Mouse (Mus musculus): ENCODE measurements around the gene Atp5g1.

The Atp5g1 gene

DNA sequence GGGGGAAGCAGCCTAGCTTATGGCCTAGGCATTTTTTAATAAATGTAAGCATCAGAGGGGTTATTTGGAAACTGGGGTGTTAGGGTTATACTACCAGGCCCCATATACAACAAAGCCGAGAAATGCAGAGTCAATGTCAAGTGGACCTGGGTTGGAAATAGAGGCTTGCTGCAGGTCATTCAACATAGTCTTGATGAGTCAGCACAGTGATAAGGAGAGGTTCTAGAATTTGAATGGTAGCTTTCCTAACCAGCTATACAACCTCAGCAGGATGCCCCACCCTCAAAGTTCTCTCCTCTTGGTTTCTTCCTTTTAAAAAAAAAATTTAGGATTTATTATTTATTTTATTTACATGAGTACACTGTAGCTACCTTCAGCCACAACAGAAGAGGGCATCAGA lies 4.5 kb downstream of the Atp5g1 start:
- DNase-seq: no peak

DNA sequence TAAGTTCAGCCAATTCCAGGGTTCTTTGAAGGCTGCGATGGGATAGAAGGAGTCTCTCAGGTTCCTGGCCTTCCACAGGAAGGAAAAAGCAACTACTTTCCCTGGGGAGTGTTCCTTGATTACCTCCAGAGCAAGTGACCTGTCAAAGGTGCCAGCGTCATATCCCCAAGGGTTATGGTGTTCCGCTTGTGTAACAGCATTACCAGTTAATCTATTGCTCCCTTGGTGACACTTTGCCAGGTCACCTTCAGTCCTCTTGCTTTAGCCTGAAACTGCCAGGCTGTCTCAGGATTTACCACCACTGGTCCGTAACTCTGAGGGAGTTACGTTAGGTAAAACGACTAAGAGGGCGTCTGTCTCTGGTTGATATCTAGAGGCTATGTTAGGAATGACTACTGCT lies 5.1 kb downstream of the Atp5g1 start:
- no peak for DNase-seq

DNA sequence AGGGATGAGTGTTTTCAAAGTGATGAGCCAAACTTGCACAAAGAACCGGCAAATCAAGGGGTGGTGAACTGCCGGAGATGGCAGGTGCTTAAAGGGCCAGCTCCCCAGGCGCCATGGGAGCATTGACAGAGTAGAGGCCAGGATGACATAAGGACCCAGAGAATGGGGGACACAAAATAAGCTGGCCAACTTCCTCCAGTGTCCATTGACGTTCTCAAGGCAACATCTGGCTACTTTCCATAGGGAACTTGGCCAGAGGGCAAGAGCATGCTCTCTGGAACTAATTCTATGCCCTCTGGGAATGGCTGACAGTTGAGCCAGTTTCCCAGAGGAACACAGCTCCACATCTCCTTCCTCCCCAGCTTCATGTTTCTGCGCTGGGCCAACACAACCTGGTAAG lies 7.2 kb downstream of the Atp5g1 start:
- no peak for DNase-seq

DNA sequence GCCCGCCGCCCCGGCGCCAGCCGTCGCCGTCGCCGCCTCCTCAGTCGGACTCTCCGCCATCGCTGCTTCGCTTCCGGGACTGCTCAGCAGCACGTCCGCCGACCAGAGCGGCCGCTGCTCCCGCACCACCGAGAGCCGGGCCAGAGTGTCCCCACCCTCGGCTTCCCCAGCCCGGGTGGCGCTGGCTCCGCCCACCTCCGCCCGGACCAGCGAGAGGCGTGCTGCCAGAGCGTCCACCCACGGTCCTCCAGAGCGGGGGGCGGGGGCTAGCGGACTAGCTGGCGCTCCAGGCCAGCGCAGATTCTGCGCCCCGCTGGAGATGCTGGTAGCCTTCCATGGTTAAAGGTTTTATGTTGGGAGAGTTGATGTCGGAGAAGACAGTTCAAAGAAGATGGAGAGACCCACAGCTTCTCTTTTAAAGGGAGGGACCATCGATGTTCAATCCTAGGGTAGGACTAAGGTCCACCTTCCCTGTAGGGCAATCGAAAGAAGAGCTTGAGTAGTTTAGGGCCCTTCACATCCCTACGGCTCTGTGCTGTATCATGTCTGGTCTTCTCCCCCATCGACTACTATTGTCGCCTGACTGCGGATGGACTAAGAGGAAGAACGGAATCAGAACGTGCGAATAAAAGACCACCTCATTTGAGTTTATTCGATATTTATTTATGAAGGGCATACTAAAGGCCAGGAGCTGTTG lies 10.1 kb downstream of the Atp5g1 start, which contains the start of gene Ube2z:
Gene Ube2z, minus strand, starts transcription at position 174 of the 697 bp plus-strand sequence.
- peak; percentile 99 for DNase-seq

DNA sequence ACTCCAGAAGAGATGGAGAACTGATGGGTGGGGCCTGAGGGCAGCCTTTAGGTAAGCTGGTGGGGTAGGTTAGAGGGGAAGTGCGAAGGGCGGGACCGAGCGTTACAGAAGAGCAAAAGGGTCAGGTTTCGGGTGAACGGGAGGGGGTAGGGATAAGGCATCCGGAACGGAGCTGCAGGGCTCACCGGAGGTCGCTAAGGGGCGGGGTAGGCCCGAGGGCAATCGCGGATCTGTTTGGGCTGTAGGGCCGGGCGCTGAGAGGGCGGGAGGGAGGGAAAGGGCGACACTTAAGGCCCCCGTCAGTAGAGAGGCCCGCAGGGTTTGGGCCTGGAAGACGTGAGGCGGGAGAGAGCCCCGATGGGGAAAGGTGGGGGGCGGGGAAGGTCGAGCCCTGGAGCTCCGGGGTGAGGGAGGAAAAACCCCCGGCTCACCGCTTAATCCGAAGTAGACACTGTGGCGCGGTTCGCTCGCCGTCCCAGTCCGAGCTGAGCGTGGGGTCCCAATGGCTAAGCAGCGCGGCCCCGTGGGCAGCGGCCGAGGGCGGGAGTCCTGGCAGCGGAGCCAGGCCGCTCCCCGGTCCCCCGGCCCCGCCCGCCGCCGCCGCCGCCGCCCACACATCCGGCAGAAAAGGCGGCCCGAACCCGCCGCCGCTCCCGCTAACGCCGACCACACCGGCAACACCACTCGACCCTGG lies 10.8 kb downstream of the Atp5g1 start:
- peak; percentile 53 to 68 for DNase-seq

DNA sequence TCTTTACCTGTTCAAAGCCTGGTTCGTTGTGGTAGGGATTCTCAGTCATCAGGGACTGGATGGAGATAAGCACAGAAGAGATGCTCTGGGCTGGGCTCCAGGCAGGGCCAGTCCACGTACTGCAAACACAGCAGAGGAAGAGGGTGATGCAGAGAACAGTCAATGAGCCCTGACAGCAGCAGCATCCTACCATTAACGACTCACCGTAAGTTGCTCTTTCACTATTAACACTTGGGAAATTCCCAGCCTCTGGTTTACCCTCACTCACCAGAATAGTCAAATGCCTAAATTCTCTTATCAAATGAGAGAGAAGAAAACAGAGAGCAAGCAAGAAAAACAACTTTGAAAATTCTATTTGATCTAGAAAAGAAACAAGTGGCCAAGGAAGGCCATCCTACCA lies 17.2 kb downstream of the Atp5g1 start:
- DNase-seq: no peak

DNA sequence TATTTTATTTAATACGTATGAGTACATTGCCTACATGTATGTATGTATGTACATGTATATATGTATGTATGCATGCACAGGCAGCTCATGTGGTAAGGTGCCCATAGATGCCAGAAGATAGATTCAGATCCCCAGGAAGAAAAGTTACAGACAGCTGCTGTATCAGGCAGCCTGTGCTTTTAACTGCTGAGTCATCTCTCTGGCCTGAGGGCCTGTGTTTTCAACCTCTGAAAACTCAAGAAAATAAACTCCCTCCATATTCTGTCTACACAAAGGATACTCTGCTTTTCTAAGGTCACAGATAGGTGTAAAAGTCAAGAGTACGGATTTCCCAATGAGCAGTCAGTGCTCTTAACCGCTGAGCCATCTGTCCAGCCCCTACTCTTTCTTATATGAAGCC lies 24.6 kb downstream of the Atp5g1 start:
- DNase-seq: no peak

DNA sequence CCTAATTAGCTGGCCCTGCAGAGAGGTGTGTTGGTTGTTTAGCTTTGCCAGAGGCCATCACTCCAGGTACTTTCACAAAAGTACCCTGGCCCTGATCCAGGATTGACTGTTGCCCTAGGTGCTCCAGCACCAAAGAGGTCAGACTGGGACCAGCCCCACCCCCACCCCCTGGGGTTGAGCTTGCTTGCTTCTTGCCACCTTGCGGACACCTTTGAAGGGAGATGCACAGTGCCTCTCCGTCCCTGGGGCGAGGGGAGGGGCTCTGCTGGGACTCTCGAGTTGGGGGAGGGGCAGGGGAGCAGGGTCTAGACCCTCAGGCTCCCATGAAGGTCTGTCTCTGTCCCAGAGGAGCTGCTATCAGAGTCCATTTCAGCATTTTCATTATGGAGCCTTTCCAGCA lies 25.5 kb downstream of the Atp5g1 start:
- no peak for DNase-seq

DNA sequence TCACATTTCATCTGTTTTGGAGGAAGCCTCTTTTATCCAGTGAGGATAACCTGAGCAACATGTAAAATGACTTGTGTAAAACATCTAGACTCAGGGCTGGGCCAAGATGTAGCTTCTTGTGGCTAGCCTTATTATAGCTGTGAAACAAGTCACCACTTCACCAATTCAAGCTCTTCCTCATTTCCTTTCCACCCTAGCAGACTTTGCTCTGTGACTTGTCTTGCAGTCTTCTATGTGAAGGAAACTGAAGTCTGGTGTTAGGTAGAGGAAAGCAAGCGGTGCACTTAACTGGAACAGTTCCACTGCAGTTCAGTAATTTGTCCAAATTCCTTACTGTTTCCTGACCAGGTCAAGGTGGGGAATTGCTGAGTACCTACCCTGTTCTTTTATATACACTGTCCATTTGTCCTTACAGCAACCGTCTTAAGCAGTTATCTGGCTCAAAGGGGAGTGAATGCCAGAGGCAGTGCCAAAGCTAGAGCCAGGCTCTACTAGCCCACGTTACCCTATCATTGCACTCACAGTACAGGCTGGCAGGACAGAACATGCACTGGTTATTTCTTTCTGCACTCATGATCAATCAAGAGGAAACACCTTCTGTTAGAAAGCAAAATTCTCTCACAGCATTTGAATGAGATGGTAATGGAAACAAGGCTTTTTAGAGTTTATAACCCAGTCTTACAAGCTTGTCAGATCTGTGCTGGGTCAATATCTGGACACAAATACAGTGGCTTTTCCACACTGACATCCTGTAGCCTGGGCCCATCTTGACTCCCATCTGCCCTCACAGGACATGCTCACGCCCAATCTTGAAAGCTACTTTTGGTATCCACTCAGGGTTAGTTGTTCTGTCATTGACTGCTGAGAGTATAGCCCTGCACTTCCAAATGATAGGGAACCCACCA lies 27.7 kb downstream of the Atp5g1 start:
- DNase-seq: no peak

DNA sequence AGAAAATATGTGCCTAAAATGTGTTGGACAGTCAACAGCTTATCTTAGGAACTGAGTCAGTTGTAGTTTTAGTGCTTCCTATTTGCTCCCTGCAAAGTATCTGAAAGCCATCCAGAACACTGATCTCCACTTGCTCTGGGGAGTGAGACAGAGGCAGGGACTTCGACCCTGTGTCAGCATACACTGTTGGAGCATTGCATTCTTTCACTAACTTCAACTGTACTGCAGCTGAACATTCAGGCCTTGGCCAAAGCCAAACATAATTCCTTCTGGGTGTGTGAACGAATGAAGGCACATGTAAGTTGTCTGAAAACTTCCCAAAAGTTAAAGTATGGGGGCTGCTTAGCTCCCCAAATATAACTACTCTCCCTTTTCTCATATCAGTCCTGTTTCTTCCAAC lies 28.7 kb downstream of the Atp5g1 start:
- no peak for DNase-seq

DNA sequence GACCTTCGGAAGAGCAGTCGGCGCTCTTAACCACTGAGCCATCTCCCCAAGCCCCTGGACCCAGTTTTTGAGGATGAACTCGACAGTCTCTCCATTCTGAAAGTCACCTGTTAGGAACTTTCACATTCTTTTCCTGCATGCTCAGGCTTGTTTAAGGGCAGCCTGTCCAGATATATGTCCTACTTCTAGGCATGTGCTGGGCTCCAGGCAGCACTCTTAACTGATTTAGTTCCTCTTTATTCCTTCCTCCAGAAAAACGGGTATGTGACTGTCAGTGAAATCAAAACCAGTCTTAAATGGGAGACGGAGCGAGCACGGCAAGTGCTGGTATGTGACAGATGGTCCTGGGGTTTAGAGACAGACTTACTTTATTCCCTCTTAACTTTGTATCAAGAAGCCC lies 29.4 kb downstream of the Atp5g1 start:
- no peak for DNase-seq

DNA sequence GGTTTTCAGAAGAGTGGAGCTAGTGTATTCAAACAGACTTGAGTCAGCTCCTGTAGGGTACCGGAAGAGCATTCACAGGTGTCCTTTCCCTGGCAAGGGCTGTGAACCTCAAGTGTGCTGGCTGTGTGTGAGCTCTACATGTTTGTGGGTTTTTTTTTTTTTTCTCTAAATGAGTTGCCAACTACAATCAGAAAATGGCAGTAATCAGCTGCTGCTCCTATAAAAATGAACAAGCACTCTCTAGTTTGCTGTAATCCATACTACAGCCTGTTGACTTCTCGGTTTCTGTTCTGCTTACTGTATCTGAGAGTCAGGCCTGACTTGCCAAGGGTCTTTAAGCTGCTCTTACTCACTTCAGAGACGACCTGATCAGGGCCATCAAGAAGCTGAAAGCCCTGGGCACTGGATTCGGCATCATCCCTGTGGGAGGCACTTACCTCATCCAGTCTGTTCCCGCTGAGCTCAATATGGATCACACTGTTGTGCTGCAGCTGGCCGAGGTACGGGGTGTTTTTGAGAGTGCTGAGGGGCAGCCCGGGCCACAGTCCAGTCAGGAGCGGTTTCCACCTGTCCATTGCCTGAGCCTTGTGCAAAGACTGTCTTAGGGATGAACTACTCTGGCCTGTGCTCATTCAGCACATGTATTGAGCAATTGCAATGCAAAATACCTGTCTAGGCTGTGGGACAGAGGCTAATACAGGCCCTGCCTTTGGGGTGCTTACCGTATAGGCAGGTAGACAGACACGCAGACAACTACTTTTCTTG lies 30.5 kb downstream of the Atp5g1 start:
- no peak for DNase-seq

DNA sequence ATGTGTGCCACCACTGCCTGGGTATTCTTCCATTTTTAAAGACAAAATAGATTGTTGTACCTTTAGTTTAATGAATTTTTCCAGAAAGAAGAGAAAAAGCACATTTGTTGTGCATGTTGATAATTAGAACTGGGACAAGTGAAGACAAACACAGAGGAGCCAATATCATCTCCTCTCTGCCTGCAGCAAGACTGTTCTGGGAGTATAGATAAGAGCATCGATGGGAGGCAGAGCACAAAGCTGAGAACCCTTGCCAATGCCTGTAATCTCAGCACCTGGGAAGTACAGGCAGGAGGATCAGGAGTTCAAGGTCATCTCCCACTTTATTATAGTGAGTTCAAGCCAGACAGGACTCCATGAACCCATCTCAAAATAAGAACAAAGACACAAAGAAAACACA lies 36.9 kb downstream of the Atp5g1 start:
- no peak for DNase-seq

DNA sequence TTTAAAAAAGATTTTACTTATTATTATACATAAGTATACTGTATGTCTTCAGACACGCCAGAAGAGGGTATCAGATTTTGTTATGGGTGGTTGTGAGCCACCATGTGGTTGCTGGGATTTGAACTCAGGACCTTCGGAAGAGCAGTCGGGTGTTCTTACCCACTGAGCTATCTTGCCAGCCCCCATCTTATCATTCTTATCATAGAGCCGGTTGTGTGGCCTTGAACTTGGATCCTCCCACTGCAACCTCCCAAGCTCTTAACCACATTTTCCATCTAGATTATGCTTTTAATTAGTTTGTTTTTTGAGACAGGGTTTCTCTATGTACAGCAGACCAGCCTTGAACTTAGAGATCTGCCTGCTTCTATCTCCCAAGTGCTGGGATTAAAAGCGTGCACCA lies 38.0 kb downstream of the Atp5g1 start:
- no peak for DNase-seq

DNA sequence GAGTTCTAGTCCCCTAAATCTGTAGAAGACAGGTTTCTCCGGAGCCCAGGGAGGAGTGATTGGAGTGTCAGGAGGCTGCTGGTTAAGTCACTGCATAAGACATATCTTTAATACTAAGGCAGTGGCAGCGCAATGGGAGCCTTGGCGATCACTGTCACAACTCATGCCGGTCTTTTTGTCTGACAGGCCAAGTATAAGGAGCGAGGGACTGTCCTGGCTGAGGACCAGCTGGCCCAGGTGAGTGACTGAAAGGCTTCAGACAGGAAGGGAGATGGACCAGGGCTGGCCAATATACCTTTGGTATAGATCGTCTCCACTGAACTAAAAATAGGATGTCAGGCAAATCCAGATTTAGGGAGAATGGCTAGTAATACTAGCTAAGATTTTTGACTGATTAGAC lies 40.3 kb downstream of the Atp5g1 start:
- no peak for DNase-seq

DNA sequence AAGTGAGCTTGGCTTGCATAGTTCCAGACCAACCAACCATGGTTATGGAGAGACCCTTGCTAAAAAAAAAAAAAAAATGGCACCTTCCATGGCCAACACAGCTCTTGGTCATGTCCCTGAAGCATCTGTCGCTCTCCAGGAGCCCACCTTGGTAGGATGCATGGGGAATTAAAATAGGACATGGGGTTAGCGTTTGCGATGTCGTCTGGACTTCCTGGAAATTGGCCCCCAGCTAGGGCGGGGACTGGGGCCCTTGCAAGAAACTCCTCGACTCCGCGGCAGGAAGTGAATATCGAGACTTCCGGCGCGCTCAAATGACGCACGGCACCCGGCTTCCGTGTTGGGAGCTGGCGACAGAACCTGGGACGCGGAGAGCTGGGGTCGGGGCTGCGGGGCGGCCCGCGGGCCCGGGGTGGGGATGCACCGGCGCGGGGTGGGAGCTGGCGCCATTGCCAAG lies 40.8 kb downstream of the Atp5g1 start, which contains the start of gene Snf8:
Gene Snf8, plus strand, starts transcription at position 290 of the 457 bp plus-strand sequence.
- DNase-seq: peak; percentile 98 to 99

DNA sequence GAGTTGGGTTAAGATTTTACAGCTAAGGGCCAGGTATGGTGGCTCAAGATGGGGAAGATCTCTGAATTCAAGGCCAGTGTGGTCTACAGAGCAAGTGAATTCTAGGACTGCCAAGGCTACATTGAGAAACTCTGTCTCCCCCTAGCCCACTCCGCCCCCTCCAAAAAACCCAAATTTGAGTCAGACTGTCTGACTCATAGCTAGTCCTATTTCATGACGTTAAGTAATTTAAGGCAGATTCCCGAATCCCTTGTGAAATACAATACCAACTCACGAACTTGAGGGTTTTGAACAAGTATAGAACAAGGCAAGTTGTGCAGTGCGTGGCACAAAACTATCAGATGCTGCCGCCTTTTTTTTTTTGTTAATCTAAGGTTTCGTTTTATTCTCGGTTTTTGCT lies 41.4 kb downstream of the Atp5g1 start:
- DNase-seq: no peak

DNA sequence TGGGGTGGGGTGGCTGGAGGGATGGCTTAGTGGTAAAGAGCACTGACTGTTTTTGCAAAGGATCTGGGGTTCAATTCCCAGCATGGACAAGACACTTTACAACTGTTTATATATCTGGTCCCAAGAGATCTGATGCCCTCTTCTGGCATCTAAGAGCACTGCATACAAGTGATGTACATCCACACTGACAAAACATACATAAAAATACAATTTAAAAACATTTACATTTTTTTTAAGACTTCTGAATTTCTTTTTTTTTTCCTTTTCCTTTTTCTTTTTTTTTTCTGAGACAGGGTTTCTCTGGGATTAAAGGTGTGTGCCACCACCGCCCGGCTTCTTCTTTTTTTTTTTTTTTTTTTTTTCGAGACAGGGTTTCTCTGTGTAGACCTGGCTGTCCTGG lies 42.2 kb downstream of the Atp5g1 start:
- no peak for DNase-seq

DNA sequence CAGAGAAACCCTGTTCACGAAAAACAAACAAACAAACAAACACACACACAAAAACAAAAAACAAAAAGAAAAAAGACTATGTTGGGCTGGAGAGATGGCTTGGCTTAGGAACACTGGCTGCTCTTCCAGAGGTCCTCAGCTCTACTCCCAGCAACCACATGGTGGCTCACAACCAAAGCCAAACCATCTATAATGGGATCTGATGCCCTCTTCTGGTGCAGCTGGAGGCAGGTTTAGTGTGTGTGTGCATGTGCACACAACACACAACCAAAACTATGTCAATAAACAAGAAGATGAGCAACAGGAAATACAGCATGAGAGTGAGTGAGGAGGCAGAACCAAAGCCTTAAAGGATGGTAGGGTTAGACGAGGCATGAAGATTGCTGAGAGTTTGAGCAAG lies 43.8 kb downstream of the Atp5g1 start:
- no peak for DNase-seq

DNA sequence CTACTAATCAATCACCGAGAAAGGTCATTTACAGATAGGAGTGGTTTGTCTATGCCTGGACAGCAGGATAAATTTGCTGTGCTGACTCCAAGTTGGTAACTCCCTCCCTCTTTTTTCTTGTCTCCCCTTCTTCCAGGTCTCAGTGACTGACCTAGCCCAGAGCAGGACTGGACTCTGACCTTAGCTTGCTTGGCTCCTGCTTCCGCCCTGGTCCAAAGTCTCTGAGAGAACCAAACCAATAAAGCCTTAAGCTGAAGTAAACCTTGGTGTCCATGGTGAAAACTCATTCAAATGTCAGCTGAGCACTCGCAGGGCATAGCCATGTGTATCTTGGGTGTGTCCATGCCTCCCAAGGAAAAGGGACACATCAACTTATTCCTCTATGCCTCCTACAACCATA lies 44.9 kb downstream of the Atp5g1 start:
- DNase-seq: peak in 1 of 2 experiments; percentile 40

DNA sequence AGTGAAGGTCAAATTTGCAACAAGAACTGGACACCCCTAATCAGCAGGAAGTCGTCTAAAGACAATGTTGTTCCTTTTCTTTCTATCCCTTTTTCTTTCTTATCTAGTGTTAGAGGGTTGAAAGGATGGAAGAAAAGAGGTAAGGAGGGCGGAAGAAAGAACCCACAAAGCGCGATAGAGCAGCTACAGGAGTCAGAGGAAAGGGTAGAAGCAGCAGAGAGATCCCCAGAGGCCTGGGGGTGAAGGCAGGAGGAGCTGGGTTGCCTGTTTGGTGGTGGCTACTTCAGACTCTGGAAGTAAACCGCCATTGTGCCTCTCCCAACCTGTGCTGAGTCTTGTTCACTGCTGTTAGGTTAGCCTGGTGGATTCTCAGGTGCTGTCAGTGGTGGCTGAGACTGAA lies 47.3 kb downstream of the Atp5g1 start:
- no peak for DNase-seq

DNA sequence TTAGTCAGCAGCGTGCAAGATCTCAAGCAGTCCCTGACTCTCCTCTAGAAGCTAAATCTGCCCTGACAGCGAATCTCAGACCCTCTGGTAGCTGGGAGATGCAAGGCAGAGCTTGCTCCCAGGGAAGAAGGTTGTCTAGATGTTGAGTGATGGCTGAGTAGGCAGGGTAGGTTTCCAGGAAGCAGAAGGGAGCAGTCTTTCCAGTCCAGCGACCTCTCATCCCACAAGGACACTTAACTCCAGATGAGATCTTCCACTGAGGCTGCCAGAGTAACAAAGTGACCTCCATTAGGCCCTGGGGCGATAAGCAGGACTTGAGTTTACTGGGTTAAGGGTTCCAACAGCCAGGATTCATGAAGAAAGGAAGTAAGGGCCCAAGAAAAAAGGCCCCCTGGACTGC lies 54.8 kb downstream of the Atp5g1 start:
- no peak for DNase-seq
